Mouse (Mus musculus) liver, embryonic 12.5 days (tissue): ENCODE results near the gene Nrxn3. TPM values are rescaled to one million over a fixed set of nuclear protein-coding genes. Genes with fewer than 3 reads are reported as not detected.

ENCODE experiments used
- ATAC-seq: fragments of 200-750 bp; cut with Nextera tagmentation; 2 replicates; pipeline ENCODE4 v1.8.0; 2017; ENCODE audit warnings: moderate number of reproducible peaks, mild to moderate bottlenecking, moderate library complexity
- H3K27ac ChIP-seq: fragments of 300-500 bp; sonication (generic); 2 replicates; pipeline ENCODE4 v1.5.1; 2016; ENCODE audit warnings: mild to moderate bottlenecking
- H3K27me3 ChIP-seq: fragments of 300-500 bp; sonication (generic); replicated peaks from 2 replicates; pipeline ENCODE4 v1.6.1; 2016; ENCODE audit warnings: mild to moderate bottlenecking, moderate library complexity
- H3K36me3 ChIP-seq: fragments of 300-500 bp; sonication (generic); 2 replicates; pipeline ENCODE4 v1.6.1; 2016; ENCODE audit warnings: mild to moderate bottlenecking, moderate library complexity
- H3K4me1 ChIP-seq: fragments of 300-500 bp; sonication (generic); 2 replicates; pipeline ENCODE4 v1.6.1; 2016
- H3K4me2 ChIP-seq: fragments of 300-500 bp; sonication (generic); 2 replicates; pipeline ENCODE4 v1.6.1; 2016; ENCODE audit warnings: mild to moderate bottlenecking, moderate library complexity
- H3K4me3 ChIP-seq: fragments of 300-500 bp; sonication (generic); 2 replicates; pipeline ENCODE4 v1.5.1; 2016; ENCODE audit warnings: mild to moderate bottlenecking, moderate library complexity
- H3K9ac ChIP-seq: fragments of 300-500 bp; sonication (generic); 2 replicates; pipeline ENCODE4 v1.6.1; 2016; ENCODE audit warnings: mild to moderate bottlenecking, moderate library complexity
- H3K9me3 ChIP-seq: fragments of 300-500 bp; sonication (generic); replicated peaks from 2 replicates; pipeline ENCODE4 v1.6.1; 2016; ENCODE audit warnings: mild to moderate bottlenecking, moderate library complexity
- WGBS: fragments of 180-500 bp; shearing (Covaris S2); methylation state at CpG from one replicate; pipeline ENCODE4 v1.1.7; 2016; ENCODE audit not compliant: insufficient replicate concordance; 5-methylcytosine and 5-hydroxymethylcytosine counted together
- polyA plus RNA-seq: library from polyadenylated mRNA; unstranded; fragments of >200 nt; fragmentation: Nextera tagmentation; extraction: Ambion mirVana; gene quantifications from 2 replicates; pipeline ENCODE4 v1.2.1, GENCODE M21; 2016

Gene Nrxn3
- polyA plus RNA-seq, 1 experiment from 2014 or later, result 1.4 TPM

DNA sequence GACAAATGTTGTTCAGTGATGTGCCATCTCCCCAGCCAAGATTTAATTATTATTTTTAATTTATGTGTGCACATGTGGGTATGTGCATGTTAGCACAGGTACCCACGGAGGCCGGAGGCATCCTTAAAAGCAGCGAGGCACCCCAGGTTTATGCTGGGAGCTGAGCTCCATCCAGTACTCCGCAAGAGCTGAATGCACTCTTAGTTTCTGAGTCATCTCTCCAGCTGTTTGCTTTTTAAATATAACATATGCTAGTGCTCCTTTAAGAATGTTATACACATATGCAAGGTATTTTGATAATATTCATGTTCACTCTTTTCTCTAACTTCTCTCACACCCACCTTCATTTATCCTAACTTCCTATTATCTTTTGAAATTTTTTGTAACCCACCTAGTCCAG is 271.1 kb downstream of the Nrxn3 start:
- Histone ChIP-seq H3K36me3 (no peaks in the 10 kb centered on the region), H3K27ac (no peak overlapping the region), H3K9ac (no peak overlapping the region), H3K4me3 (no peak overlapping the region), H3K9me3 (no peaks in the 10 kb centered on the region), H3K4me1 (no peaks in the 10 kb centered on the region), H3K4me2 (no peak overlapping the region), H3K27me3 (no peaks in the 10 kb centered on the region)
- WGBS, result 67% methylated on average over 4 of the region's 4 CpGs
- ATAC-seq, result no peak

DNA sequence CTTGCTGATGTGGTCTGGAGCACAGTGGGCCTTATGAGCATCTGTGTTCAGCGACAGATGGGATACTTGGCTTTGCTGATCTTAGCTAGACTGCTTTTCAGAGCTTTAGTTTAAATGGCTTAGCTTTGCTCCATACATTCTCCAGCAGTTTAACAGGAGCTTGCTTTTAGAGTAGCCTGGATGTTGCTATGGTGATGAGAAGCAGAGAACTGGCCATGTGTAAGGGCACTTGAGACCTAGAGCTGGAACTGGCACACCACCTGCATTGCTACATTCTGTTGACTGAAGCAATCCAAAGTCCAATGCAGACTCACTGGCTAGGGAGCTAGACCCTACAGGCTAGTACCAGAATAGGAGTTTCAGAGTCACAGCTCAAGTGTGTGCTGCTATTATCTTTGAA is 293.8 kb downstream of the Nrxn3 start:
- WGBS, result 76% methylated on average over 1 of the region's 1 CpGs

GRCm38 (mm10) chr12:89025180-89025579 is 302.5 kb downstream of the Nrxn3 start:
- Histone ChIP-seq H3K36me3 (no peaks in the 10 kb centered on the region), H3K4me1 (no peaks in the 10 kb centered on the region), H3K27ac (no peak overlapping the region), H3K9ac (no peak overlapping the region), H3K4me2 (no peak overlapping the region), H3K4me3 (no peak overlapping the region), H3K27me3 (no peaks in the 10 kb centered on the region), H3K9me3 (no peaks in the 10 kb centered on the region)
- WGBS, result 80% methylated on average over 1 of the region's 1 CpGs
- ATAC-seq, result peak; percentile 85

More for the DNA sequence above, 293.8 kb downstream of the Nrxn3 start:
- Histone ChIP-seq H3K9me3 (no peaks in the 10 kb centered on the region), H3K4me3 (no peak overlapping the region), H3K9ac (no peak overlapping the region), H3K4me1 (no peaks in the 10 kb centered on the region), H3K27me3 (no peaks in the 10 kb centered on the region), H3K4me2 (no peak overlapping the region), H3K27ac (no peak overlapping the region), H3K36me3 (no peaks in the 10 kb centered on the region)
- ATAC-seq, result no peak

- ATAC-seq, result no peak
- no peak overlapping the region for H3K4me3 ChIP-seq
- no peaks in the 10 kb centered on the region for H3K27me3 ChIP-seq
- H3K4me2 ChIP-seq, result no peak overlapping the region
- 55% methylated on average over 4 of the region's 4 CpGs for WGBS
- H3K4me1 ChIP-seq, result no peaks in the 10 kb centered on the region
- no peak overlapping the region for H3K9ac ChIP-seq
- no peaks in the 10 kb centered on the region for H3K36me3 ChIP-seq
- H3K27ac ChIP-seq, result no peak overlapping the region
- no peaks in the 10 kb centered on the region for H3K9me3 ChIP-seq
These were observed 313.4 kb downstream of the Nrxn3 start for GRCm38 (mm10) chr12:89035984-89036618.

- Histone ChIP-seq H3K9ac (no peak overlapping the region), H3K27ac (no peak overlapping the region), H3K27me3 (no peaks in the 10 kb centered on the region), H3K4me1 (no peaks in the 10 kb centered on the region), H3K4me2 (no peak overlapping the region), H3K4me3 (no peak overlapping the region), H3K36me3 (no peaks in the 10 kb centered on the region), H3K9me3 (no peaks in the 10 kb centered on the region)
- ATAC-seq, result no peak
These were observed 317.5 kb downstream of the Nrxn3 start for GRCm38 (mm10) chr12:89040151-89040550.

DNA sequence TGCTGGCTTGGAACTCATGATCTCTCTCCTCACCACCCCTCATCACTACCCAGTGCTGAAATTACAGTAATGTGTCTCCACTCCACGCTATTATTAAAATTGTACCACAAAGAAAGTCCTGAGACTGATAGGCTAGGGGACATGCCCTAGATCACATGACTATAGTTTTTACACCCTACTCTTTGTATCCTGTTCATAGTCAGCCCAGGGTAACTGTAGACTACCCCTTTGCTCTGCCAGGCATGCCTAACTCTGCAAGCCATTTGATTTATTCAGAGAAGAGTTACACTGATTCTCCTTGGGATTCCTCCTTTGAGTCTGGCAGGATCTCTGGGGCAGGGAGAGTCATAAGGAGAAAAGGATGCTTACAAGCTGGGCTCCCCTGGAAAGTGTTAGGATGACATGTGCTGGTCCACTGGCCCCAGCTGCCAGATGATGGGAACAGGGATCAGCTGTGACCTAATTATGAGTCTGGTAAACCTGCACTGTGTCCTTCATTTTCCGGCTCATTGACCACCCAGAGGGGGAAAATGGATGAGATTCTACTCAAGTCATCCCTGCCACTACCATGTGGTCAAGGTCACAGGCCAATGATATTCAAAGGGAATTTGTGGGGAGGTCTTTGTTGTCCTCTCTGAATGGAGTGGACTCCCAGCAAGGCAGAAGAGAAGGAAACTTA is 318.9 kb downstream of the Nrxn3 start:
- Histone ChIP-seq H3K4me3 (no peak overlapping the region), H3K4me2 (no peak overlapping the region), H3K36me3 (no peaks in the 10 kb centered on the region), H3K27me3 (no peaks in the 10 kb centered on the region), H3K9me3 (no peaks in the 10 kb centered on the region), H3K4me1 (no peaks in the 10 kb centered on the region), H3K9ac (no peak overlapping the region), H3K27ac (no peak overlapping the region)
- no peak for ATAC-seq
- 45% methylated on average over 2 of the region's 2 CpGs for WGBS

DNA sequence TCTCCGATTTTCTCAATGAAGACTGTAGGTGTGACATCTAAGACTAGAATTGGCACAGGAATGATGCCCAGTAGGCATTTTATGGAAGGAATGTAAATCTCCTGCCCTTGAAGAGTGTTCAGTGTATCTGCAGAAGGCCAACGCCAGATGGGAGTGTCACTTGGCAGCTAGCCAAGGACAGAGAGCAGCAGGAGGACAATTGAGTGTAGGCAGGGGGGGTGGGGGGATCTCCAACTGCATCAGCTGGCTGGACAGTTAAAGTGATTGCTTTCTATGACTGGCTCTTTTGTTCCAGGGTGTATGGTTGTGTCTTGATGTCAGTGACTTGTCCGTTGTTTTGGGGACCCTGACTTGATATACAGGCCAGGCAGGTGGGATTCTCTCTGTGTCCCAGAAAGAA is 326.6 kb downstream of the Nrxn3 start:
- WGBS, result 40% methylated on average over 3 of the region's 3 CpGs
- Histone ChIP-seq H3K4me3 (no peak overlapping the region), H3K9me3 (no peaks in the 10 kb centered on the region), H3K27me3 (no peaks in the 10 kb centered on the region), H3K4me1 (no peaks in the 10 kb centered on the region), H3K27ac (no peak overlapping the region), H3K9ac (no peak overlapping the region), H3K36me3 (no peaks in the 10 kb centered on the region), H3K4me2 (no peak overlapping the region)
- ATAC-seq, result no peak

DNA sequence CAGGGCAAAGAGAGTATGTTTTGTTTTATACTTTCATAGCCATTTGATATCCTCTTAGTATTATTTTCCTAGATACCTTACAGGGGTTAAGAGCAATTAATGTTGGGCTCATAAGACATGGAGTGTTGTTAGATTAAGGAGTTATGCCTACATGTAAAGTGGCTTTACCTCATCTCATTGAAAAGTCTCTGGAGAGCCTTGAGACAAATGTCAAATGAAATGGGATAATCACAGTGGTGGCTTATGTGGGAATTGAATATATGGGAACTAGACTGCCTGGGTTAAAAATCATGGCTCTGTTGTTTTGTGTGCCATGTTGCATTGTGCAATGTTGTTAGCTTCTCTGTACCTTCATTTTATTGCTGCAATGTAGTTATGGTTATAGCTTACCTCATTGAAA is 327.0 kb downstream of the Nrxn3 start:
- Histone ChIP-seq H3K9me3 (no peaks in the 10 kb centered on the region), H3K4me2 (no peak overlapping the region), H3K27me3 (no peaks in the 10 kb centered on the region), H3K27ac (no peak overlapping the region), H3K9ac (no peak overlapping the region), H3K4me3 (no peak overlapping the region), H3K36me3 (no peaks in the 10 kb centered on the region), H3K4me1 (no peaks in the 10 kb centered on the region)
- no peak for ATAC-seq

DNA sequence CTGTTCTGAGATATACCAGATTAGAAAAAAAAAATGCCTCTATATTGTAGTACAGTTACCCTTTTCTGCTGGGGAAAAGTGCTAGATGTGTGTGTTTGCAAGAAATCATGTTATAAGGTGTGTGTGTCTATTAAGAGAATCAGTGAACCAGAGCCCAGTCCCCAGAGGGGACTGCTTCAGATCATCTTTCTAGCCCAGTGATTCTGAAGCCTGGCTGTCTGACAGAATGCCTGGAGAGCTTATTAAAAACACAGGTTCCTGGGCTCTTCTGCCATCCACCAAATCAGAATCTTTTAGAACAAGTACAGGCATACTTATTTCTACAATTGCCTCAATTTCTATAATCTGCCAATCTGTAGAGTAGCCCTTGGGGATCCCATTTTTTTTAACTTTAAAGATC is 349.8 kb downstream of the Nrxn3 start:
- Histone ChIP-seq H3K9me3 (no peaks in the 10 kb centered on the region), H3K4me1 (no peaks in the 10 kb centered on the region), H3K9ac (no peak overlapping the region), H3K4me3 (no peak overlapping the region), H3K27me3 (no peaks in the 10 kb centered on the region), H3K36me3 (no peaks in the 10 kb centered on the region), H3K4me2 (no peak overlapping the region), H3K27ac (no peak overlapping the region)
- no peak for ATAC-seq

DNA sequence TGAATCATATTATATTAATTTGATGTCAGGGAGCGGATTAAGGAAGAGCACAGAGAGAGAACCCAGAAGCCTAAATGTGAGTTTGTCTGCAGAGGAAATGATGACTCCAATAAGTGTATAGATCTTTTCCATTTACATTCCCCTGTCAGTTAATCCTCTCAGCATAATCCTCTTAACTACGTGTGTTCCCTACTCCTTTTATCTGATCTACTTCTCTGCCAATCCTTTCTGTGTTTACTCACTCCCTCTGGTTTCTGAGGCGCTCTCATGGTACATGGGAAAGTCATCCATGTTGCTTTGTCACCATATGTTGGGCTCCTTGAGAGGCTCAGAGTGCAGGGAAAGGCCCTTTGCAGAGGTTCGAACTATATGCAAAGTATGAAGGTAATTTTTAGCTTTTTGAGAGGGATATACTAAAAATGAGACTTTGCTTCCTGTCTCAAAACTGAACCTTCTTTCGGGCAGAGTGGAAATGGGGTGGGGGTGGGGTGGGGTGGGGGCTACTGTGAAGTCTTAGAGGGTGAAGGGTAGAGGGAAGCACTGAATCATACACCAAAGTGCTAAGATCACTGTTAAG is 350.6 kb downstream of the Nrxn3 start:
- H3K4me1 ChIP-seq, result no peaks in the 10 kb centered on the region
- H3K27ac ChIP-seq, result no peak overlapping the region
- no peak overlapping the region for H3K9ac ChIP-seq
- WGBS, result 50% methylated on average over 5 of the region's 5 CpGs
- H3K9me3 ChIP-seq, result no peaks in the 10 kb centered on the region
- no peak overlapping the region for H3K4me3 ChIP-seq
- H3K4me2 ChIP-seq, result no peak overlapping the region
- H3K27me3 ChIP-seq, result no peaks in the 10 kb centered on the region
- no peaks in the 10 kb centered on the region for H3K36me3 ChIP-seq
- no peak for ATAC-seq

- no peaks in the 10 kb centered on the region for H3K36me3 ChIP-seq
- no peaks in the 10 kb centered on the region for H3K4me1 ChIP-seq
- WGBS, result 37% methylated on average over 10 of the region's 10 CpGs
- H3K27ac ChIP-seq, result no peak overlapping the region
- H3K4me2 ChIP-seq, result no peak overlapping the region
- H3K27me3 ChIP-seq, result no peaks in the 10 kb centered on the region
- H3K9ac ChIP-seq, result no peak overlapping the region
- no peaks in the 10 kb centered on the region for H3K9me3 ChIP-seq
- ATAC-seq, result no peak
- no peak overlapping the region for H3K4me3 ChIP-seq
These were observed 352.0 kb downstream of the Nrxn3 start for GRCm38 (mm10) chr12:89074551-89075295.

GRCm38 (mm10) chr12:89093806-89094479 is 371.3 kb downstream of the Nrxn3 start:
- Histone ChIP-seq H3K4me1 (no peaks in the 10 kb centered on the region), H3K36me3 (no peaks in the 10 kb centered on the region), H3K4me3 (no peak overlapping the region), H3K9ac (no peak overlapping the region), H3K27ac (no peak overlapping the region), H3K27me3 (no peaks in the 10 kb centered on the region), H3K4me2 (no peak overlapping the region), H3K9me3 (no peaks in the 10 kb centered on the region)
- no peak for ATAC-seq
- WGBS, result 64% methylated on average over 8 of the region's 8 CpGs
